ENCODE assay signal across 17 mouse cellular contexts in genomic region chrX:135791536-135791935, GRCm38 (mm10). TPM values are rescaled to one million over a fixed set of nuclear protein-coding genes. Genes with fewer than 3 reads are reported as not detected.
"Had no signal": no experiment of that assay in that cellular context is flagged by ENCODE, and none has a peak within 500 bp of the region (broad histone marks: within the 10 kb centered on the region; RNA-seq: fewer than 3 reads in every experiment).

No protein-coding gene starts in this region.

- H3K36me3 ChIP-seq: lung, embryonic 15.5 days; midbrain, embryonic 13.5 days; midbrain, embryonic 15.5 days; neural tube, embryonic 12.5 days had no signal

- H3K4me3 ChIP-seq: lung, embryonic 15.5 days; megakaryocyte, embryonic 14.5 days; midbrain, embryonic 13.5 days; midbrain, embryonic 15.5 days; neural tube, embryonic 12.5 days had no signal

- H3K9ac ChIP-seq: lung, embryonic 15.5 days; midbrain, embryonic 13.5 days; midbrain, embryonic 15.5 days; neural tube, embryonic 12.5 days had no signal

- H3K9me3 ChIP-seq: lung, embryonic 15.5 days; midbrain, embryonic 13.5 days; midbrain, embryonic 15.5 days; neural tube, embryonic 12.5 days had no signal

- H3K4me1 ChIP-seq: lung, embryonic 15.5 days; megakaryocyte, embryonic 14.5 days; midbrain, embryonic 13.5 days; midbrain, embryonic 15.5 days; neural tube, embryonic 12.5 days had no signal

- H3K27me3 ChIP-seq: lung, embryonic 15.5 days; midbrain, embryonic 13.5 days; midbrain, embryonic 15.5 days; neural tube, embryonic 12.5 days had no signal

- H3K4me2 ChIP-seq: lung, embryonic 15.5 days; midbrain, embryonic 11.5 days; midbrain, embryonic 13.5 days; midbrain, embryonic 15.5 days; neural tube, embryonic 12.5 days had no signal

- DNase-seq: lung, adult 2 months; lung, postnatal 14 days; lung, postnatal 36 days; right cerebral cortex, postnatal 14 days; spleen, adult 18-20 months; thymus, adult 18-20 months; thymus, postnatal 14 days; thymus, postnatal 36 days had no signal

- H3K27ac ChIP-seq: lung, embryonic 15.5 days; macrophage; midbrain, embryonic 13.5 days; midbrain, embryonic 15.5 days; neural tube, embryonic 12.5 days had no signal

- ATAC-seq: lung, postnatal 0 days; midbrain, embryonic 13.5 days; midbrain, embryonic 15.5 days had no signal

RNA-seq across cellular contexts. Expression of gene Gprasp2, which starts 47.3 kb away (rescaled TPM):
- total RNA-seq: monocyte, adult 5-6 weeks had no signal
- polyA plus RNA-seq: macrophage had no signal
